Mouse (Mus musculus): ENCODE results near the gene Sh2b1. TPM values are rescaled to one million over a fixed set of nuclear protein-coding genes. Genes with fewer than 3 reads are reported as not detected.

Sh2b1 gene
- polyA plus RNA-seq, 2 experiments, result 8.3 to 12.4 TPM

DNA sequence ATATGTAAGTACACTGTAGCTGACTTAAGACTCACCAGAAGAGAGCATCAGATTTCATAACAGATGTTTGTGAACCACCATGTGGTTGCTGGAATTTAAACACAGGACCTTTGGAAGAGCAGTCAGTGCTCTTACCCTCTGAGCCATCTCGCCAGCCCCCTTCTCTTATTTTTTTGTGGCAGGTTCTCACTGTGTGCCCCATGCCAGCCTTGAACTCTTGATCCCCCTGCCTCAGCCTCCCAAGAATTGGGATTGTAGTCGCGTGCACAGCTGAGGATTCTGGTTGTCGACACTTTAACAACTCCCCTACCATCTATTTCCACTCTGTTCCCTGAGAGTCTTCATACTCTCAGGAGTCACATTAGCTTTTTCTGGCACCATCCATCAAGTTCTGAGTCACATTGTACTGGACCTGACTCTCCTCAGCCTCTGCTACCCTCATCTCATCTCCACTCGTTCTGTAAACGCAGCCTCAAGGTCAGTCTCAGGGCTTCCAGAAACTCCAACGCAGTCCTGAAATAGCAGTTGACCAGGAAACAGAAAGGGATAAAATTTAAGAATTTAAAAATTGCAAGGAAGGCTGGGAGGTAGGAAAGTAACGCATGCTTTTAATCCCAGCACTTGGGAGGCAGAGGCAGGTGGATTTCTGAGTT is 32.0 kb upstream of the Sh2b1 start:
- Histone ChIP-seq H3K4me2 (ENCODE audit: low read depth) (no peak overlapping the region), H3K9ac (replicated peaks) (no peak overlapping the region), H3K4me3 (ENCODE audit: insufficient read depth in 1 of 2, low read depth in 2 of 2, low read length in 2 of 2) (no peak overlapping the region), H3K4me1 (replicated peaks; ENCODE audit: control insufficient read depth in 2 of 2, insufficient read depth in 2 of 2, low read length in 1 of 2) (peaks cover 0 to 6% of the 10 kb centered on the region in 2 experiments; a peak in 2 of 4 replicates), H3K9me3 (ENCODE audit: control insufficient read depth, low read length) (no peaks in the 10 kb centered on the region), H3K36me3 (replicated peaks; ENCODE audit: control insufficient read depth, insufficient read depth, low read depth) (no peaks in the 10 kb centered on the region), H3K27ac (no peak overlapping the region), H3K27me3 (ENCODE audit: control insufficient read depth, insufficient read depth, low read length) (no peaks in the 10 kb centered on the region)
- 69% methylated on average over 8 of the region's 8 CpGs for WGBS (ENCODE audit: insufficient replicate concordance)
- TF ChIP-seq CTCF (IDR thresholded peaks at IDR 0.05; ENCODE audit: low read depth), result no peak
- ATAC-seq (ENCODE audit: insufficient read depth) (no peak), DNase-seq (ENCODE audit: low read depth in 3 of 3, low spot score in 3 of 3) (no peak)

GRCm38 (mm10) chr7:126504913-126505312 is 29.7 kb upstream of the Sh2b1 start:
- no peak overlapping the region for H3K4me3 ChIP-seq (ENCODE audit: insufficient read depth in 1 of 2, low read depth in 2 of 2, low read length in 2 of 2)
- 76% methylated on average over 2 of the region's 2 CpGs for WGBS (ENCODE audit: insufficient replicate concordance)
- no peak for ATAC-seq (ENCODE audit: insufficient read depth)

DNA sequence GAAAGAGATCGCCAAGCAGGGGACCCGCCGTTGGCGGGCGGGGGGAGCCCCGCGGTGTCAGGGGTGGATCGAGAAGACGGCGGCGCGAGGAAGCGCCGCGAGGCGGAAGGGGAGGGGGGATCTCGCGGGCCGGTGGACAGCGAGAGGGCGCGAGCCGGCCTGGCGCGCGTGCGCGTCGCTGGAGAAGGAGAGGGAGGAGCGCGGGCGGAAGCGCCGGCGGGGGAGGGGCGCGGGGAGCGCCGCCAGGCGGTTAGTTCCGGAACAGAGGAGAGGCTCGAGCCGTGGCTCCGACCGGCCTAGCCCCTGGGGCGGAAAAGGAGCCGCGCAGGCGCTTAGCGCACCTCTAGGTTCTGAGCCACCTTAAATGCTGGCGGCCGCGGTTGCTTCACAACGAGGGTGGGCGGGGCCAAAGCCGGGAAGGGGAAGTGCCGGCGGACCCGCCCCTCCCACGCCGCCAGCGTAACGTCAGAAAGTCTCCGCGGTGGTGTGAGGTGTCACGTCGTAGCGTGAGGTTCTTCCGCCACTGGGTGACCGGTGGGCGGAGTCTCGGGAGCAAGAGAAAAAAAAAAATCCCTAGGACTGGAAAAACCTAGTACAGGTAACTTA is 28.2 kb upstream of the Sh2b1 start, which contains the start of gene Atxn2l:
TSS of gene Atxn2l (minus strand) at position 165 of the 606 bp plus-strand sequence.
- peak within 1 kb of the TSS; percentile 97 for H3K9ac ChIP-seq (replicated peaks)
- DNase-seq (ENCODE audit: low read depth in 3 of 3, low spot score in 3 of 3) (peak; percentile 95 to 96 (median 95)), ATAC-seq (ENCODE audit: insufficient read depth) (peak; percentile 77)
- H3K27ac ChIP-seq, result peak within 1 kb of the TSS; percentile 95
- H3K4me3 ChIP-seq (ENCODE audit: insufficient read depth in 1 of 2, low read depth in 2 of 2, low read length in 2 of 2), result peak within 1 kb of the TSS; percentile 92 to 98
- H3K4me1 ChIP-seq (replicated peaks; ENCODE audit: control insufficient read depth in 2 of 2, insufficient read depth in 2 of 2, low read length in 1 of 2), result peaks cover 5 to 6% of the 10 kb centered on the region in 2 experiments; a peak in 3 of 4 replicates
- peaks cover 28% of the 10 kb centered on the region for H3K36me3 ChIP-seq (replicated peaks; ENCODE audit: control insufficient read depth, insufficient read depth, low read depth)
- TF ChIP-seq EP300 (IDR thresholded peaks at IDR 0.05; ENCODE audit: low read depth) (peak; percentile 61), CTCF (IDR thresholded peaks at IDR 0.05; ENCODE audit: low read depth) (peak; percentile 51)
- no peaks in the 10 kb centered on the region for H3K27me3 ChIP-seq (ENCODE audit: control insufficient read depth, insufficient read depth, low read length)
- WGBS (ENCODE audit: insufficient replicate concordance), result under 1% methylated on average over 61 of the region's 72 CpGs
- peak within 1 kb of the TSS; percentile 81 for H3K4me2 ChIP-seq (ENCODE audit: low read depth)
- H3K9me3 ChIP-seq (ENCODE audit: control insufficient read depth, low read length), result no peaks in the 10 kb centered on the region

More at GRCm38 (mm10) chr7:126504913-126505312, 29.7 kb upstream of the Sh2b1 start:
- peaks cover 5 to 6% of the 10 kb centered on the region in 2 experiments; a peak in 3 of 4 replicates for H3K4me1 ChIP-seq (replicated peaks; ENCODE audit: control insufficient read depth in 2 of 2, insufficient read depth in 2 of 2, low read length in 1 of 2)
- no peak overlapping the region for H3K4me2 ChIP-seq (ENCODE audit: low read depth)
- TF ChIP-seq CTCF (IDR thresholded peaks at IDR 0.05; ENCODE audit: low read depth) (no peak), EP300 (IDR thresholded peaks at IDR 0.05; ENCODE audit: low read depth) (no peak)
- H3K9ac ChIP-seq (replicated peaks), result no peak overlapping the region
- no peak overlapping the region for H3K27ac ChIP-seq
- H3K27me3 ChIP-seq (ENCODE audit: control insufficient read depth, insufficient read depth, low read length), result no peaks in the 10 kb centered on the region
- peaks cover 13% of the 10 kb centered on the region for H3K36me3 ChIP-seq (replicated peaks; ENCODE audit: control insufficient read depth, insufficient read depth, low read depth)
- DNase-seq (ENCODE audit: low read depth in 3 of 3, low spot score in 3 of 3), result no peak
- H3K9me3 ChIP-seq (ENCODE audit: control insufficient read depth, low read length), result no peaks in the 10 kb centered on the region

DNA sequence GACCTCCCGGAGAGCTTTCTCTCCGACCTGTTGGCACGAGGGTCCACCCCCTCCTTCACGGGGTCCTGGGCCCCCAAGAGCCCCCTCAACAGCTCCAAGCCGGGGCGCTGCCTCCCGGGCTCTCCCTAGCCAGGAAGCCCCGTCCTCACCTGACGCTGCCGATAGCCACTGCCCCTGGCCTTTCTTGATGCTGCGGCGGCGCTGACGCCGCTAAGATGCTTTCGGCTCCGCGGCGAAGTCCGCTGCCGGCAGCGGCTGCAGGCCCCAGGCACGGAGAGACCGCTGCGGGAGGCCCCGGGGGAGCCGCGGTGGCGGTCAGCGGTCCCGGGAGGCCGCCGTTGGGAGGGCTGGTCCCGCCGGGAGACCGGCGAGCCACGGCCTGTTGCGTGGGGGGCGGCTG is 27.5 kb upstream of the Sh2b1 start:
- Histone ChIP-seq H3K27me3 (ENCODE audit: control insufficient read depth, insufficient read depth, low read length) (no peaks in the 10 kb centered on the region), H3K4me2 (ENCODE audit: low read depth) (peak overlapping the region; percentile 81), H3K36me3 (replicated peaks; ENCODE audit: control insufficient read depth, insufficient read depth, low read depth) (peaks cover 34% of the 10 kb centered on the region), H3K9me3 (ENCODE audit: control insufficient read depth, low read length) (no peaks in the 10 kb centered on the region), H3K4me1 (replicated peaks; ENCODE audit: control insufficient read depth in 2 of 2, insufficient read depth in 2 of 2, low read length in 1 of 2) (peaks cover 5 to 6% of the 10 kb centered on the region in 2 experiments; a peak in 3 of 4 replicates), H3K9ac (replicated peaks) (peak overlapping the region; percentile 97), H3K4me3 (ENCODE audit: insufficient read depth in 1 of 2, low read depth in 2 of 2, low read length in 2 of 2) (peak overlapping the region; percentile 92 to 98), H3K27ac (peak overlapping the region; percentile 95)
- ATAC-seq (ENCODE audit: insufficient read depth) (peak; percentile 2; the same call in 1 of the 2 replicates), DNase-seq (ENCODE audit: low read depth in 3 of 3, low spot score in 3 of 3) (peak in 1 of 3 experiments; percentile 32)
- TF ChIP-seq EP300 (IDR thresholded peaks at IDR 0.05; ENCODE audit: low read depth) (no peak), CTCF (IDR thresholded peaks at IDR 0.05; ENCODE audit: low read depth) (no peak)
- under 1% methylated on average over 40 of the region's 40 CpGs for WGBS (ENCODE audit: insufficient replicate concordance)

All from liver, embryonic 14.5 days (tissue).